Mouse (Mus musculus) CD4-positive, CD25-positive, alpha-beta regulatory T cell, adult 2 months (primary cell): ENCODE data around the gene Mcm3ap.
A peak's percentile ranks its signal among the peaks of the same experiment; 100 is the strongest.

Source experiments
- DNase-seq: peaks from one replicate; pipeline ENCODE4 v3.0.0-alpha.2; 2012; ENCODE audit warnings: low read depth, low spot score

Mcm3ap gene

DNA sequence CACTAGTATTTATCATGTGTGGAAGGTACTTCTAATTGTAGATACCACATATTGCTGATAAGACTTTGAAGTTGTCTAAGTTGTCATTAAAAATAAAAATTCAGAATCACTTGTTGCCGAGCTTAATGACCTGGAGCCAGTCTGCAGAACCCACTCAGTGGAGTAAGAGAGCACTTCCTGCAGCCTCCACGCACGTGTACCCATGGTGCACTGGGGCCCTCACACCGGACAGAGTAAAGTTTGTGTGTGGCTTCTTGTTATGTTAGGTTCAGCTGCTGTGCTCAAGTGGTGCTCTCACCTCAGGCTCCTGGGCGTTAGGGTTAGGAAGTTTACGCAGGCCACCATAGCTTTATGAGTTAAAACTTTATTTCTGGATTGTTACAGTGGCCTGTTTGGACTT is 26.8 kb downstream of the Mcm3ap start:
- no peak for DNase-seq

DNA sequence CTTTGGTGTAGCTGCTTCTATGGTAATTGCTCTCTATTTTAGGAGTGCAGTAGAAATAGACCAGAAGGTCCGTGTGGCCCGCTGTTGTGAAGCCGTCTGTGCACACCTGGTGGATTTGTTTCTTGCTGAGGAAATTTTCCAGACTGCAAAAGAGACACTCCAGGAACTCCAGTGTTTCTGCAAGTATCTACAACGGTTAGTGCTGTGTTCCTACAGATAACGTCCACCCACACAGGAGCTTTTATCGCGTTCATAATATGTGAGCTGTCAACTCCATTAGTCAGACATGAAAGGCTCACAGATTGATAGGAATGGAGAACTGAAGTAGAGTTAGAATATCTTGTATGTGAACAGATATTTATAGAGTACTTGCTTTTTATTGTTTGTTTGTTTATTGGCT is 27.6 kb downstream of the Mcm3ap start:
- DNase-seq, result no peak

DNA sequence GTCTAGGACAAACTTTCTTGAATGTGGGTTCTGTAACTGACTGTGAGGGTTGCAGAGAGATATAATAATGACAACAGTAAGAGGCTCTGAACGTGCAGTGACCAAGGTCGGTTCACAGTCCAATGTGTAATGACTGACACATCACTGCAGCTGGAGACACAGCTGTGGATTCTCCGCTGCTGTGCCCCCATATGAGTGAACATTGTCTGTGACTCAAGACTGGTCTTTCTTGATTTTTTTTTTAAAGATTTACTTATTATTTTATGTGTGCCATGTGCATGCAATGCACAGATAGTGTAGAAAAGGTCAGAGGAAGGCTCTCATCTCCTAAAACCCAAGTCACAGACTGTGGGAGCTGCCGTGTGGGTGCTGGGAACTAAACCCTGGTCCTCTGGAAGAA is 28.8 kb downstream of the Mcm3ap start:
- DNase-seq, result no peak

DNA sequence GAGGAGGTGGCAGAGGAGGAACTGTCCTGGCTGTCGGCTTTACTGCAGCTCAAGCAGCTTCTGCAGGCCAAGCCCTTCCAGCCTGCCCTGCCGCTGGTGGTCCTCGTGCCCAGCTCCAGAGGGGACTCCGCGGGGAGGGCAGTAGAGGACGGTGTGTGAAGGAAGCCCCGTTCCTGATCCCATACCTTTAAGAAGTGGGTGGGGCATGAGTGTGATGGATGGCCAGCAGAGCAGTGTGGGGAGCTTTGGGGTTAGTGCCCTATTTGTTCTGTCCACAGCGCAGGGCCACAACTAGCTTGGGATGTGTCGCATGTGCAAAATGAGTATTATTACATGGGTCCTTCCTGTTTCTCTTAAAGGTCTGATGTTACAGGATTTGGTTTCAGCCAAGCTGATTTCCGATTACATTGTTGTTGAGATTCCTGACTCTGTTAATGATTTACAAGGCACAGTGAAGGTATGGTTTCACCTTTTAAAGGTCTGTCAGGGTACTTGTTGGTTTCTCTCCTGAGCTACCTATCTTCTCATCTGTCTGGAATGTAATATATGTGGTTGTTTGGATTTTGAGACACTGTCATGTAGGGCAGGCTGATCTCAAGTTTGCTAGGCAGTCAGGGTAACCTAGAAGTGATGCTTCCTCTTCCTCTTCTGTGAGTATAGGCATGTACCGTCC is 35.7 kb downstream of the Mcm3ap start:
- DNase-seq, result no peak

DNA sequence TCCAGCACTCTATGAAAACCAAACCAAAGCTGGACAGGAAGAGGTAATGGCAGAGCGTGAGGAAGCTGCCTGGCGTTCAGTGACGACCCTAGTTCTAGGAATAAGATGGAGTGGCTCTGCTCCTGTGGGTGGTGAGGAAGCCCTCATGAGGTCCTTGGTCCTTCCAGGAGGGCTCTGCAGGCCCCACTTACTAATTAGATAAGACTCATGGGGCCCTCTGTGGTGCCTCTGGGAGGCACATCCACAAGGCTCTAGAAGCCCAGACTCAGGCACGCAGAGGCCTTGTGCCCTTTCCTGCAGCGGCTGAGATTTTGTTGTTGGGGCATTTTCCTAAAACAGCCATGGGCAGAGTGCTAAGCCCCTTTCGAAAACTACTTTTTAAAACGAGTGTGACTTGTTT is 37.1 kb downstream of the Mcm3ap start:
- no peak for DNase-seq

DNA sequence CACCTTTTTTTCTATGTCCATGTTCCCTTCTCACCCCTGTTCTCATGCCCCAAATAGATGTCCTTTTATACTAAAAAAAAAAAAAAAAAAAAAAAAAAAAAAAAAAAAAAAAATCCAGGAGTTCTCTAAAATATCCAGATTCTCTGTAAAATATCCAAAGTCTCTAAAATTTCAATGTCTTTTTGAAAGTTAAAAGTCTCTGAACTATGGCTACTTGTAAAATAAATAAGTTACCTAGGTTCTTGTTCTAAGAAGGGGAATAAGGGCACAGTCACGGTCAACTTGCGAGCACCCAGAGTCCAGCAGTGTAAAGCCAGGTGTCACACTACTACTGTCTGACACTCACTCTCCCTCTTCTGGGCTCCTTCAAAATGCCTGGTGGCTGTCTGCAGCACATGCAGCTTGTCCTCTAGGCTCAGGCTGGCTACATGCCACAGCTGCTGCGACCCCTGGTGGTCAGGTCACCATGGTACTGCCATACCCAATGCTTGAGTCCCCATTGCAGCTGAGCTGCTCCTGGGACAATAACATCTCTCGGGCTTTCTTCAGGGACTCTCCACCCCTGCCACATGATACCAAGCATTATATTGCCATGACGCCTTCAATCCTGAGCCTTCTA is 44.3 kb downstream of the Mcm3ap start:
- DNase-seq, result peak; percentile 90

DNA sequence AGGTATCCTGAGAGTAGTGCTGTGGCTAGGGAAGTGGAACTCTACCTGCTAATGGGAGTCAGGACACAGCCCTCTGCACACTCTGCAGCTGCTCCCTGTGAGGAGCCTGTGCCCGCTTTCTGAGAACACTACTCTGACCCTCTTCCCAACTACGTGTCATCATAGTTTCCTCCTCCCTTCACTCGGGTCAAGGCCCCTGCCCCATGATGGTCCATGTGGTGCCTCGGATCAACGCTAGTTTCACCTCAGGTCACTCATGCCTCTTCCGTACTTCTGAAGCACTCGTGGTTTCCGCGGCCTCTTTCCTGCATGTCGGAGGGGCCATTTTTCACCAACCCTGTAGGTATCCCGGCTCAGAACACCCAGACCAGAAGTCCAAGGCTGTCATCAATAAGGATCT is 62.2 kb downstream of the Mcm3ap start:
- DNase-seq, result no peak

DNA sequence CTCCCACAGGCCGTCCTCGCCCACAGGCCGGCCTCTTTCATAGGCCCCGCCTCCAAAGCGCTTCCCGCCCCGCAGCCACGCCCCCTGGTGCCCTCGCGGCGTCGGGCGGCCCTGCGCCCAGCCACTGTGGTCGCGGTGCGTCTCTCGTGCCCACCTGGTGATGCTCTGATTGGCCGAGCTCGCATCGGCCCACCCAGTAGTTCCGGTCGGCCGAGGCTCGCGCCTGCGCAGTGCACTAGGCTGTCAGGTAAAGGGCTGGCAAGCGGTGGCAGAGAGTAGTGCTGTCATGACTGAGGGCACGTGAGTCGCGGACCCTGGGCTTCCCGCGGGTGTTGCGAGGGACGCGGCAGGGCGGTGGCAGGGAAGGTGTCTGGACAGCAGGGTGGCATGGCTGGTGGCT is 62.6 kb downstream of the Mcm3ap start, which contains the start of gene Lss:
TSS of gene Lss (plus strand) at position 214 of the 400 bp plus-strand sequence.
- peak; percentile 98 for DNase-seq

DNA sequence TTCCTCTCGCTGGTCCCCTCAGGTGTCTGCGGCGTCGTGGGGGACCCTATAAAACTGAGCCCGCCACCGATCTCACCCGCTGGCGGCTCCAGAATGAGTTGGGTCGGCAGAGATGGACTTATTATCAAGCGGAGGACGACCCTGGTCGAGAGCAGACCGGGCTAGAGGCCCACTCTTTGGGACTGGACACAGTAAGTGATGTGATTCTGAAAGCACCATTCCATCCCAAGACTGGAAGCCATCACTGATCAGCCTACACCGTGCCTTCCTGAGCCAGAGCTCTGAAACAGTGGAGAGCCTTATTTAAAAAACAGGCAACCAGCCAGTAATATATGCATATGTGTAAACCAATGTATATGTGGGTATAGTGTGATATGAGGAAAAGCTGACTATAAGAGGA is 63.1 kb downstream of the Mcm3ap start:
- no peak for DNase-seq

DNA sequence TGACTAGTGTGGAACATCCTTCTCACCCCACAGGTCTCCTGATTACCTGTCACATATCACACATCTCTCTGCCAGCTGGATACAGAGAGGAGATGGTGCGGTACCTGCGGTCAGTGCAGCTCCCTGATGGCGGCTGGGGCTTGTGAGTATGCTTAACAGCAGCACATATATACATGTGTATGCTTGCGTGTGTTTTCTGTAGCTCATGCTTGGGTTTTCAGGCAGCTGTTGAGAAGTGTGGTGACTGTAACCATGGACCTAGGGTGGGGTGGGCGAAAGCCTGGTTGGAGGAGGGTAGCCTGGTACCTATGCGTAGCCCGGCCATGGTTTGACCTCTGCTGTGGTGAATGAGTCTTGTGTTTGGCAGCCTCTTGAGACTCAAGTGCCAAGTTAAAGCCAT is 66.8 kb downstream of the Mcm3ap start:
- DNase-seq, result no peak

DNA sequence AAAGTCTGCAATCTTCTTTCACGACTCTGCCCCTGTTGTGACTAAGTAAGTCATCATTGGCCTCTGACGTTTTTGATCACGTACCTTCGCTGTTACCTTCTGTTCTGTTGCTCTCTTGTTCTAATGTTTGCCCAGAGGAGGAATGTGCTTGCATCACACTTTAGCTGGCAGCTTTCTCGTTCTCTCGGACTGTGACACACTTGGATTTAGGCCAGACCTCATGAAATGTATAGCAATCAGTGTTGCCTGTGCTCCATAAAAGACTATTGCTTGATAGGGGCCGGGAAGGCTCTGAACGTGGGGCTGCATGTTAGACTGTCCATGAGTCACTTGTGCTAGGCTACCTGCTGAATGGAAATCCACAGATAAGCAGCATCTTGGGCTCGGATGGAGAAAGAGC is 68.9 kb downstream of the Mcm3ap start:
- no peak for DNase-seq

DNA sequence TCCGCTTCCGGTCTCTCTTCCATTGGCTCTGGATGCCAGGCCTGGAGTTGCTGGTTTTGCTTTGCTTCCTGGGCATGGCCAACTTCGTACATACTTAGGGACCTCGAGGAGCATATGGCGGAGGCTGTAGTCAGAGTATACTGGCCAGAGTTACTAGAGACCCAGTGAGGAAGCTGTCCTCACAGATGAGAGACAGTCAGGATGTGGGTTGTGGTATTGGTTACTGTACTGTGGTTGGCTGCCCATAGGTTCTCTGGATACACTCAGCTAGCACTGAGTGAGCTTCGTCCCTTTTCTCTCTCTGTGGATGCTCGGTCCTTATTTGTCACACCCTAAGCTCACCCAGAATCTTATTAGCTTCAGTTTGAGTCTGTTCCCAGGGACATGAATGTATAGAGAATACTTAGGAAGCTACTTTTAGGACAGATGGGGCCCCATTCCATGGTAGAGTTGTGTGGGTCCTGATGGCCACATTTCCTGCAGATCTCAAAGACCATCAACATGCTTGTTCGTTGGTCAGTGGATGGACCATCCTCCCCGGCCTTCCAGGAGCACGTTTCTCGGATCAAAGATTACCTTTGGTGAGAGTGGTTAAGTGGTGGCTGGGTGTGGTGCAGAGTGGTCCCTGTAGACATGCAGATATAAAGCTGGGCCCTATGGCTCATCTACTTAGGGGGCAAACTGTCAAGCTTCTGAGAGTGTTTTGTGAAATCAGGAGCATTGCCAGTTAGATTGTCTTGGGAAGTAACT is 72.8 kb downstream of the Mcm3ap start:
- DNase-seq, result peak; percentile 14

DNA sequence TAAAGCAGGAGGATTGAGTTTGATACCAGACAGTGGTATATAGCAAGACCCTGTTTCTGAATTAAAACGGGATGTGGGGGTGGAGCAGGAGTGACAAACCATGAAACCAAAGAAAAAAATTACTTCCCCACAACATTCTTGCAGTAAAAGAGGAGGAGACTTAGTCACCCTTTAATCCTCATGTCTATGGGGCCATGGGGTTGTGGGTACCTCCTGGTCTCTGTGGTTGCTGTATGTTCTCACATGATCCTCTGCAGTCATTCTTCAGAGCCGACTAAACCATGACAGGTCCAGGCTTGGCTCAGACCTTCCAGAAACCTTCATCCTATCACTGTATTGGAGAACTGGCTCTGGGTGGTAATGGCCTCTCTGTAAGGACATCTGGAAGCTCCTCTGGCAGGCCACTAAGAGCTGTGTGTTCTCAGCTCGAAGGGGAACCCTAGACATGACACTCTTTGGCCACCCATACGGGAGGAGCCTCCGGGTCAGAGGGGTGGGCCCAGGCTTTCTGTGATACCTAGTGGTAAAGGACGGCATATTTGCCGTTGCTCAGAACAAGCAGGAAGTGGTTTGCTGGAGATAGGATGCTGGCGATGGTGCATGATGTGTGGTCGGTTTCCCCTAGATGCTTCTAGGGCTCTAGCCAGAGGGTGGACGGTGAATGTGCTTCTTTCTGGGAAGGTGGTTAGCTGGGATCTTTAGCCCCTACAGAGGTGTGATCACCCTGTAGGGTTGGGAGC is 74.1 kb downstream of the Mcm3ap start:
- DNase-seq, result peak; percentile 36

DNA sequence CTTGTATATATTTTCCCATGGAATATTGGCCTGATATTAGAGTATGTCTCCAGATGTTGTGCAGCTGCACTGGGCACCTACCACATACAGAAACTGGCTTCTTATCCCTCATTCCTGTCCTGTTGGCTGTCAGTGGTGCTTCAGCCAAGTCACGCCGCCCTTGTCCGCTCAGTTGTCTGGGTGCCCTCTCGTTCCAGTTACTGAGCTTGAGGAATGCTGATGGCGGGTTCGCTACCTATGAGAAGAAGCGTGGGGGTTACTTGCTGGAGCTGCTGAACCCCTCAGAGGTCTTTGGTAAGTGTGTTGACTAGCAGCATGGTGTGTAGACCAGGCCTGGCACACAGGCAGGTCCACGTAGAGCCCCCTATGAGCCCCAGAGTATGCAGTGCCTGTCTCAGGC is 77.8 kb downstream of the Mcm3ap start:
- DNase-seq, result no peak

DNA sequence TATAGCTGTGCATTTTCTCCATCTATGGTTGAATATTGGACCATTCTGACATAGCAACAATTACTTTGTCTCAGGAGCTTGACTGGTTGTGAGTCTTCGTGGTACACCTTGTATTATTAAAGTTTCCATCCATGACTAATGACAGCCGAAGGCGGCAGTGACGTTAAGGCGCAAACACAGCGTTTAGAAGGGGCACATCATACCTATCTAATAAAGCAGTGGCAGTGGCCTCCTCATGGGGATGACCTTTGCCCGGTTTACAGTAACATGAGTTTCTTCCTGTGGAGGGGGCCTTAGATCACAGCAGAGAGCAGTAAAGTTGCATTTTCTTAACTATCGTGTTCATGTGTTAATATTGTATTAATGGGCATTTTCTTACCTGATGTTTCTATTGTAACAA is 79.5 kb downstream of the Mcm3ap start:
- no peak for DNase-seq

DNA sequence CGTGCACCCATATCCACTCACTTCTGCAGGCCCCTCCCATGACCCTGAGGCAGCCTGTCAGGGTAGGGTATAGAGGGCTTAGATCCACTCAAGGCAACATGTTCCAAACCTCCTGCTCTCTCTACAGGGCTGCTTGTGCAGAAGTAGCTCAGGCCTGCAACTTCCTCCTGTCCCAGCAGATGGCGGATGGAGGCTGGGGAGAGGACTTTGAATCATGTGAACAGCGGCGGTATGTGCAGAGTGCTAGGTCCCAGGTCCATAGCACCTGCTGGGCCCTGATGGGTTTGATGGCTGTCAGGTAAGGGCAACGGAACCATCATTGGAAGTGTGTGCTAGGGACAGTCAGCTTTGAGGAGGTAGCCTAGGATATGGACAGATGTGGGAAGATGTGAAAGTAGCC is 81.7 kb downstream of the Mcm3ap start:
- DNase-seq, result no peak

DNA sequence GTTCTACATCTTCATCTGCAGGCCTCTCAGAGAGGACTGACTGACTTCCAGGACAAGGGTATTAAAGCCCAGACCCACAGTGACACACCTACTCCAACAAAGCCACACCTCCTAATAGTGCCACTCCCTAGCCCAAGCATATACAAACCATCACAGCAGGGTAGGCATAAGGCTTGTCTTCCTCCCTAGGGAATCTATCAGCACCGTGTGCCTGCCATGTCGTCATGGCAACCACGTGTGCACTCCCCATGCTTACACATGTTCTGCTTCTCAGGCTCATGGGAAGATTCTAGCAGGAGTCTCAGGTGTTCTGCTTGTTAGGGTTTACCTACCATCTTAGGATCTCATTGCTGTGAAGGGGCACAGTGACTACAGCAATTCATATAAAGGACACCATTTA is 82.8 kb downstream of the Mcm3ap start:
- DNase-seq, result no peak

DNA sequence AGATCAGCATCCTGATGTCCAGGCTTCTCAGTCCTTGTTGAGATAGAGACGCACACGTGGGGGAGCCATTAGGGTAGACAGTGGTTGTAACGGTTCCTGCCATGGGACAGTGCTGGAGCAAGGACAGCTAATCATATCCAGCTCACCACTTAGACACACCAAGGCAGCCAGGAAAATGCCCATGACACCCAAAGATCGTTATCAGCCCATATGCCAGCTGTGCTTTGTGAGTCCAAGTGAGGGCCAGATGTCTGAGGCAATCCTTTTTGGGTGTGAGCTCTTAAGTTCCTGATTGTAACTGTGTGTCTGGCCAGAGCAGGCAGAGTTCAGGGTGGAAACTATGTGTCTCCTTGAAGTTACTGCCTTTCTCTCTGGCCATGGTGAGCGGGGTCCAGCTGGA is 85.3 kb downstream of the Mcm3ap start:
- DNase-seq, result no peak

DNA sequence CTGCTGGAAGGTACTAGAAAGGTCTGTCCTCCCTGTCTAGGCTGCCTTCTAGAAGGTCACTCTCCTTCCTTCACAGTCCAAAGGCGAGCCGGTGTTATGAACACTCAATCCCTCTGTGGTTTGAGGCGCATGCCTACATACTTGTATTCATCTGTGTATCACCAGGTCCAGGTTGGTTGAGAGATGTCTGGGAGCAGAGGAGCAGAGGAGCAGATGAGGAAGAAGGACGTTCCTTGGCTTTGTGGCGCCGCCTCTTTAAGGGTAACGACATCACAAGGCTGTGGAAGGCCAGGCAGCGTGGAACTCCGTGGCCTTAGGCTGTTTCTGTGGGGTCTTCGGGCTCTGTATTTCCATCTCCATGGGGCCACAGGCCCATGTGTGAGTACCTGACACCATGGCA is 93.2 kb downstream of the Mcm3ap start, which contains the start of gene Spatc1l:
TSS of gene Spatc1l (plus strand) at position 301 of the 400 bp plus-strand sequence.
- no peak for DNase-seq
